Mouse (Mus musculus) limb, embryonic 12.5 days (tissue): ENCODE results near the gene Cobl. TPM values are rescaled to one million over a fixed set of nuclear protein-coding genes. Genes with fewer than 3 reads are reported as not detected.

Experiments used
- ATAC-seq: fragments of 200-750 bp; cut with Nextera tagmentation; 2 replicates; pipeline ENCODE4 v1.8.0; 2017; ENCODE audit warnings: low read depth, moderate TSS enrichment; ENCODE audit not compliant: insufficient number of reproducible peaks, insufficient read depth, low FRiP score, low TSS enrichment
- H3K27ac ChIP-seq: fragments of 300-500 bp; sonication (generic); 2 replicates; pipeline ENCODE4 v1.5.1; 2016; ENCODE audit warnings: mild to moderate bottlenecking, moderate library complexity
- H3K27me3 ChIP-seq: fragments of 300-500 bp; sonication (generic); 2 replicates; pipeline ENCODE4 v1.6.1; 2016; ENCODE audit warnings: mild to moderate bottlenecking, moderate library complexity
- H3K36me3 ChIP-seq: fragments of 300-500 bp; sonication (generic); 2 replicates; pipeline ENCODE4 v1.6.1; 2016; ENCODE audit warnings: mild to moderate bottlenecking, moderate library complexity
- H3K4me1 ChIP-seq: fragments of 300-500 bp; sonication (generic); replicated peaks from 2 replicates; pipeline ENCODE4 v1.6.1; 2016
- H3K4me2 ChIP-seq: fragments of 300-500 bp; sonication (generic); 2 replicates; pipeline ENCODE4 v1.6.1; 2016; ENCODE audit warnings: mild to moderate bottlenecking, moderate library complexity
- H3K4me3 ChIP-seq: fragments of 300-500 bp; sonication (generic); replicated peaks from 2 replicates; pipeline ENCODE4 v1.5.1; 2016; ENCODE audit warnings: mild to moderate bottlenecking
- H3K9ac ChIP-seq: fragments of 300-500 bp; sonication (generic); replicated peaks from 2 replicates; pipeline ENCODE4 v1.6.1; 2016; ENCODE audit warnings: mild to moderate bottlenecking, moderate library complexity
- H3K9me3 ChIP-seq: fragments of 300-500 bp; sonication (generic); 2 replicates; pipeline ENCODE4 v1.6.1; 2016; ENCODE audit warnings: mild to moderate bottlenecking, moderate library complexity
- WGBS: fragments of 180-500 bp; shearing (Covaris S2); methylation state at CpG from one replicate; pipeline ENCODE4 v1.1.7; 2016; 5-methylcytosine and 5-hydroxymethylcytosine counted together
- polyA plus RNA-seq: library from polyadenylated mRNA; unstranded; fragments of >200 nt; fragmentation: Nextera tagmentation; extraction: Ambion mirVana; gene quantifications from 2 replicates; pipeline ENCODE4 v1.2.1, GENCODE M21; 2016

The Cobl gene
- polyA plus RNA-seq, 1 experiment from 2014 or later = 3.1 TPM

GRCm38 (mm10) chr11:12236341-12236740, 228.4 kb downstream of the Cobl start:
- WGBS = 66% methylated on average over 1 of the region's 1 CpGs
- Histone ChIP-seq H3K9me3 (no peaks in the 10 kb centered on the region), H3K27me3 (no peaks in the 10 kb centered on the region; the same call in 1 of the 2 replicates), H3K4me2 (no peak overlapping the region), H3K9ac (no peak overlapping the region), H3K36me3 (no peaks in the 10 kb centered on the region), H3K4me1 (no peaks in the 10 kb centered on the region), H3K27ac (no peak overlapping the region), H3K4me3 (no peak overlapping the region)
- ATAC-seq = no peak

GRCm38 (mm10) chr11:12234876-12235275, 229.9 kb downstream of the Cobl start:
- Histone ChIP-seq H3K27ac (no peak overlapping the region), H3K4me2 (no peak overlapping the region), H3K36me3 (no peaks in the 10 kb centered on the region), H3K9me3 (no peaks in the 10 kb centered on the region), H3K4me3 (no peak overlapping the region), H3K4me1 (no peaks in the 10 kb centered on the region), H3K9ac (no peak overlapping the region), H3K27me3 (no peaks in the 10 kb centered on the region; the same call in 1 of the 2 replicates)
- ATAC-seq = no peak
- WGBS = 76% methylated on average over 4 of the region's 4 CpGs

- ATAC-seq = no peak
- Histone ChIP-seq H3K36me3 (no peaks in the 10 kb centered on the region), H3K9ac (no peak overlapping the region), H3K27me3 (no peaks in the 10 kb centered on the region; the same call in 1 of the 2 replicates), H3K4me1 (no peaks in the 10 kb centered on the region), H3K4me2 (no peak overlapping the region), H3K27ac (no peak overlapping the region), H3K4me3 (no peak overlapping the region), H3K9me3 (no peaks in the 10 kb centered on the region)
- WGBS = 90% methylated on average over 1 of the region's 1 CpGs
These were observed 230.6 kb downstream of the Cobl start for GRCm38 (mm10) chr11:12234126-12234525.

GRCm38 (mm10) chr11:12232743-12233125, 232.0 kb downstream of the Cobl start:
- no peak for ATAC-seq
- H3K27me3 ChIP-seq = no peaks in the 10 kb centered on the region; the same call in 1 of the 2 replicates
- no peaks in the 10 kb centered on the region for H3K9me3 ChIP-seq
- no peak overlapping the region for H3K27ac ChIP-seq
- no peak overlapping the region for H3K4me3 ChIP-seq
- no peaks in the 10 kb centered on the region for H3K36me3 ChIP-seq
- H3K9ac ChIP-seq = no peak overlapping the region
- no peaks in the 10 kb centered on the region for H3K4me1 ChIP-seq
- WGBS = 73% methylated on average over 3 of the region's 3 CpGs
- no peak overlapping the region for H3K4me2 ChIP-seq

GRCm38 (mm10) chr11:12232041-12232742, 232.6 kb downstream of the Cobl start:
- Histone ChIP-seq H3K9me3 (no peaks in the 10 kb centered on the region), H3K4me2 (no peak overlapping the region), H3K4me1 (no peaks in the 10 kb centered on the region), H3K4me3 (no peak overlapping the region), H3K36me3 (no peaks in the 10 kb centered on the region), H3K27ac (no peak overlapping the region), H3K27me3 (no peaks in the 10 kb centered on the region; the same call in 1 of the 2 replicates), H3K9ac (no peak overlapping the region)
- no peak for ATAC-seq
- 88% methylated on average over 10 of the region's 10 CpGs for WGBS

GRCm38 (mm10) chr11:12231481-12232035, 233.2 kb downstream of the Cobl start:
- no peaks in the 10 kb centered on the region for H3K36me3 ChIP-seq
- no peak overlapping the region for H3K9ac ChIP-seq
- H3K9me3 ChIP-seq = no peaks in the 10 kb centered on the region
- no peak overlapping the region for H3K4me3 ChIP-seq
- WGBS = 78% methylated on average over 6 of the region's 6 CpGs
- no peaks in the 10 kb centered on the region for H3K4me1 ChIP-seq
- H3K4me2 ChIP-seq = no peak overlapping the region
- H3K27ac ChIP-seq = no peak overlapping the region
- H3K27me3 ChIP-seq = no peaks in the 10 kb centered on the region; the same call in 1 of the 2 replicates
- ATAC-seq = no peak

- Histone ChIP-seq H3K4me2 (no peak overlapping the region), H3K4me1 (no peaks in the 10 kb centered on the region), H3K9ac (no peak overlapping the region), H3K36me3 (no peaks in the 10 kb centered on the region), H3K4me3 (no peak overlapping the region), H3K9me3 (no peaks in the 10 kb centered on the region), H3K27me3 (no peaks in the 10 kb centered on the region; the same call in 1 of the 2 replicates), H3K27ac (no peak overlapping the region)
- 78% methylated on average over 7 of the region's 7 CpGs for WGBS
- ATAC-seq = no peak
These were observed 235.3 kb downstream of the Cobl start for GRCm38 (mm10) chr11:12229411-12229810.

- ATAC-seq = no peak
- Histone ChIP-seq H3K36me3 (no peaks in the 10 kb centered on the region), H3K9ac (no peak overlapping the region), H3K9me3 (no peaks in the 10 kb centered on the region), H3K4me2 (no peak overlapping the region), H3K27me3 (no peaks in the 10 kb centered on the region; the same call in 1 of the 2 replicates), H3K4me1 (no peaks in the 10 kb centered on the region), H3K27ac (no peak overlapping the region), H3K4me3 (no peak overlapping the region)
- 82% methylated on average over 3 of the region's 3 CpGs for WGBS
These were observed 237.4 kb downstream of the Cobl start for GRCm38 (mm10) chr11:12227343-12227742.

GRCm38 (mm10) chr11:12219594-12220530, 244.9 kb downstream of the Cobl start:
- H3K4me2 ChIP-seq = no peak overlapping the region
- no peaks in the 10 kb centered on the region for H3K4me1 ChIP-seq
- H3K36me3 ChIP-seq = no peaks in the 10 kb centered on the region
- no peaks in the 10 kb centered on the region for H3K9me3 ChIP-seq
- no peak overlapping the region for H3K4me3 ChIP-seq
- WGBS = 59% methylated on average over 4 of the region's 4 CpGs
- ATAC-seq = no peak
- no peak overlapping the region for H3K9ac ChIP-seq
- no peak overlapping the region for H3K27ac ChIP-seq
- no peaks in the 10 kb centered on the region for H3K27me3 ChIP-seq

- Histone ChIP-seq H3K4me2 (no peak overlapping the region), H3K9me3 (no peaks in the 10 kb centered on the region), H3K4me1 (no peaks in the 10 kb centered on the region), H3K36me3 (no peaks in the 10 kb centered on the region), H3K9ac (no peak overlapping the region), H3K27me3 (no peaks in the 10 kb centered on the region), H3K4me3 (no peak overlapping the region), H3K27ac (no peak overlapping the region)
- WGBS = 87% methylated on average over 1 of the region's 1 CpGs
- no peak for ATAC-seq
These were observed 247.9 kb downstream of the Cobl start for GRCm38 (mm10) chr11:12216897-12217296.

- H3K27ac ChIP-seq = no peak overlapping the region
- H3K4me1 ChIP-seq = no peaks in the 10 kb centered on the region
- H3K4me3 ChIP-seq = no peak overlapping the region
- no peaks in the 10 kb centered on the region for H3K36me3 ChIP-seq
- no peaks in the 10 kb centered on the region for H3K9me3 ChIP-seq
- no peaks in the 10 kb centered on the region for H3K27me3 ChIP-seq
- WGBS = 77% methylated on average over 1 of the region's 1 CpGs
- no peak overlapping the region for H3K9ac ChIP-seq
- no peak overlapping the region for H3K4me2 ChIP-seq
- no peak for ATAC-seq
These were observed 249.2 kb downstream of the Cobl start for GRCm38 (mm10) chr11:12215582-12215981.
